Mouse (Mus musculus) ovary, postnatal 10 days (tissue): Measurements from ENCODE around the gene Prcd.
"Not testable (repeated sequence)": the region's sequence is repeated elsewhere in the genome, so short reads cannot be mapped to it uniquely, and the experiment has no call there.

Experiments
- DNase-seq: peaks from one replicate; pipeline ENCODE4 v3.0.0; 2022; ENCODE audit warnings: low spot score

Prcd gene

DNA sequence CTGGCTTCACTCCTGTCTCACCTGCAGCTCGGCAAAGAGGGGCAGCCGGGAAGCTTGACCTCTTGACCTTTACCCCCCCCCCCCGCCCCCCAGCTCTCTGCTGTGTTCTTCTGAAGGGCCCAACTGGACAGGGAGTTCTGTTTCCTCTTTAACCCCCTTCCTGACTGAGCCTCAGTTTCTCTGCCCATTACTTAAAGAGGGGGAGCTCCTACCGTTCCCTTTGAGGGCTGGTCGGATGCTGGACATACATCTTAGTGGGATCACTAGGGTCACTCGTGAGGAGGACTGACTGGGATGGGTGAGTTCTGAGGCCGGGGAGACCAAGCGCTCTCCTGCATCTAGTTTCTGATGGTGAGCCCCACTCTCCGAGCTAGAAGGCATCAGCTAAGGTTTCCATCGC is at the start of gene Prcd:
Prcd (plus strand) TSS at position 301 of the 400 bp plus-strand sequence.
- DNase-seq, result no peak

DNA sequence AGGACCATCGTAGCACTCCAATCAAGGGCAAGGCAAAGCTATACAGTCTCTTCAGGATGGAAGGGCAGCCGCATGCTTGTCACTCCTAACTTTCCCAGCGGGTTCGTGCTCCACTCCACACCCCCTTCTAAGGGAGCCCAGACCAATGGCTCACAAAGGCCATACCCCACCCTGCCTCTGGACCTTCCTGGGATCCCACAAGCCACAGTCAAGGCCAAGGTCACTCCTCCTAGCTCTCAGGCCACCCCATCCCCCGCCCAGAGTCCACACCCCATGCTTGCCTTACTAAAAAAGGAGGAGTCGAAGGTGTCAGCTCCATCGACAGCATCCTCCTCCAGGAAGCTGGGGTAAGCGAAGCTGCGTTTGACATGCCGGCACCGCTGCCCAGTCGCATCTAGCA is 49.2 kb upstream of the Prcd start:
- DNase-seq, result no peak

DNA sequence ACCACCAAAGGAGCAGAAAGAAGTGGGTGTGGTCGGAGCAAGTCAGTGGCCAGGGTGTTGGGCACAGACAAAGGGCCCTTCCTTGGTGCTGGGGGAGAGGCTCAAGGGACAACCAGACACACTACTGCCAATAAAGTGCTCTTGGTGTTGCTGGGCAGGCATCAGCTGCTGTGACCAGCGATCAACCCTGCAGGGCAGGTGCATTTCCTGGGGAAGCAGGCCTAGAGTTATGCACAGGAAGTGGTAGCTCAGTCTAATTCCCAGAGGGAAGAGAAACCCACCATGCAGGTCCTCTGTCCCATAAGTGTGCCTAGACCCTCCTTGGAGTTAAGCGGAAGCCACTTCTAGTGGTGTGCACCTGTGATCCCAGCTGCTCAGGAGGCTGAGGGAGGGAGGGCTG is 45.6 kb upstream of the Prcd start:
- DNase-seq, result no peak

DNA sequence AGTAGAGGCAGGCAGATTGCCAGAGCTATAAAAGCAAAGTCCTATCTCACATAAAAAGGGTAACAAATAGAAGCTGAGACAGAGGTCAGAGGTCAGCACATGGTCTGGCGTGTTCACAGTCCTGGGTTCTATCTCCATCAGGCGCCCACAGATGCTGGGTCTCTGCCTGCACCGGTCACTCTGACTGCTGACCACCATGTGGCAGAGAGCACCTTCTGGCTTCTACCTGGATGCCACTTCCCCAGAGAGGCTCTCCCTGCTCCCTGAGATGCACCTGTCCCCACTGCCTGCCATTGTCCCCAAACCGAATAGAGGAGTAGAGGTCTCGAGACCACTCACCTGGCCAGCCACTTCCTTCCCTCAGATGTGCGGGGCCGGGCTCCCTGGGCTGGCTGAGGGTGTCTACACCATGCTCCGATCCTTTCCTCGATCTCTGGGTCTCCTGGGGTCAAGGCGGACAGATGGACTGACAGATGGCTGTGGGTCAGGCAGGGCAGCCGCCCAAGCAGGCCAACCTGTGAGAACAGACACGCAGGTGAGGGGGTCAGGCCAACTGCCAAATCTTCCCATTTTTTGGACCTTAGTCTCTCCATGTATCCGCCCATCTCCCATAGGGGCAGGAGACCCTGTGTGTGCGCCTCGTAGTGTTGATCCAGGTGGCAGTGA is 43.2 kb upstream of the Prcd start:
- DNase-seq, result no peak

DNA sequence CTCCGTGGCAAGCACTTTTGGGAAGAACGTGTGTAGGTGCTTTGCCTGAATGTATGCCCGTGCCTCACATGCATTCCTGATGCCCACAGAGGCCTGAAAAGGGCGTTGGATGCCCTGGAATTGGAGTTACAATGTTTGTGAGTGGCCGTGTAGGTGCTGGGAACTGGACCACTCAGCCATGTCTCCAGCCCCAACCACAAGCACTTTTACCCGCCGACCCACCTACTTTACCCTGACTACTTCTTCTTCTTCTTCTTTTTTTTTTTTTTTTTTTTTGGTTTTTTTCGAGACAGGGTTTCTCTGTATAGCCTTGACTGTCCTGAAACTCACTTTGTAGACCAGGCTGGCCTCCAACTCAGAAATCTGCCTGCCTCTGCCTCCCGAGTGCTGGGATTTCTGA is 42.2 kb upstream of the Prcd start:
- not testable (repeated sequence) for DNase-seq

DNA sequence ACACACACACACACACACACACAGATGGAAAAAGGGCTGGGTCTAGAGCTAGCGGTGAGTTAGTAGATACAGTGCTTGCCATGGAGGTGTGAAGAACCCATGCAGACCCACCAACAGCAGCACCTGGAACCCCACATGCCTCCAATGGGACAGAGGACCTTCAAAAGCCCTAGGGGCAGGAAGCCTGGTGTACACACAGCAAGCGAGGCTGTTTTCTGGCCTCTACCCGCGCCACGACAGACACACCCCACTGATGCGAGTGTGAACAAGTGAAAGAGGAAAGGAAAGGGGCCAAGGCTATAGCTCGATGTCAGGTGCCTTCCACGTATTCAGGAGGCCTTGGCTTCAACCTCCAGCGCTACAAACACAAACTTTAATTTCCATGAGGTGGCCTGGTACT is 41.5 kb upstream of the Prcd start:
- no peak for DNase-seq

DNA sequence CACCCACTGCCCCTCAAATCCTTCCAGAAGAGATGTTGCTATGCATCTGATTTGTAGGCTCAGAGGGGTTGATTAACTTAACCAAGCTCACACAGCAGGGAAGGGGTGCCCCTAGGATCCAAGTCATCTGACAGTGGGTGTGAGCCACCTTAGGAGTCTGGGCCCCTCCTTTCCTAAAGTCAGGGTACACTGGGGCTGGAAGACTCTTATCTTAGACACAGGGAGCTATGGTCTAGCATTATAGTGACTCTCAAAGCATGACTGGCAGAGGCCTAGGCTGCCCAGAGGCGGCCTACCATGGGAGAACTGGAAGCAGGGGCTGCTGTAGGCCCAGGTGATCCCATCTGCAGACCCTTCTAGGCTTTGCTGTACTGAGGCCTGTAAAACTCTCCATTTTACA is 40.8 kb upstream of the Prcd start:
- DNase-seq, result no peak

DNA sequence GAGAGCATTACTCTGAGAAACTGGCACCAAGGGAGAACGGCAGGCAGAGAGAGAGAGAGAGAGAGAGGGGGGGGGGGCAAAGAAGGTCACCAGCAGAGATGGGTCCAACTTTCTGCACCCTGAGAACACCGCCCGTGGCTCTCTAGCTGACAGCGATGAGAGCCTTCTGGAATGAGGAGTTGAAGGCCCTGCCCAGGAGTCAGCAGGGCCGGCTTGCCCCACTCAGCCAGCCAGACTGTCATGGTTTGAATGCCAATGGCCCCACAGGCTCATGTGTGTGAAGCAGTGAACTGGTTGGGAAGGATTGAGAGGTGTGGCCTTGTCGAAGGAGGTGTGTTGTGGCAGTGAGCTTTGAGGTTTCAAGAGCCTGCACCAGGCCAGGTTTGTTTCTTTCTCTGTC is 40.1 kb upstream of the Prcd start:
- DNase-seq, result no peak

DNA sequence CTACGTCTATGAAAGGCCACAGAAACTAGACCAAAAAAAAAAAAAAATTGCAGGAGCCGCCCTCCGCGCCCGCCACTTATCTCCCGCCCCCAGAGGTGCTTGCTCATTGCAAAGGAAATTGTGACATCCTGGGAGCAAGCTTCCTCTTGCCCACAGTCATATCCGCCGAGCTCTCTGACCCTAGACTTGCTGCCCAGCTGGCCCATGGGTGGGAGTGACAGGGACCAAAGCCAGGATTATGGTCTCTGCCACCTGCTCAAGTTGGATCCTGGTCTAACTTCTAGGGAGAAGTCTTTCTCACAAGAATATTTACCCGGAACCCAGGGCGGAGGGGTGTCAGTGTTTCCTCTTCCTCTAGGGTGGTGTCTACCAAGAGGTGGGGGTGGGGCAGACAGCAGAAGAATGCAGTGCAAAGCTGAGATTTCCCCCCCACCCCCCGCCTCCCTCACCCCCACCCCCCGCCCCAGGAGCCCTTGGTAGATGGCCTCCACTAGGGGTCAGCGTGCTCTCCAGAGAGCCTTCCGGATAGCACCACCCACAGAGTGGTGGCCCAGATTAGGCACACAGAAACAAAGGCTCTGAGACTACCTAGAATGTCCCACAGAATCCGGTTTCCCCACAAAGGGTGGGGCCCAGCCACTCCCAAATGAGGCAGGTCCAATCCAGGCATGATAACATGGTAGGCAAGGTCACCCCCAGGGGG is 37.4 kb upstream of the Prcd start:
- DNase-seq, result no peak

DNA sequence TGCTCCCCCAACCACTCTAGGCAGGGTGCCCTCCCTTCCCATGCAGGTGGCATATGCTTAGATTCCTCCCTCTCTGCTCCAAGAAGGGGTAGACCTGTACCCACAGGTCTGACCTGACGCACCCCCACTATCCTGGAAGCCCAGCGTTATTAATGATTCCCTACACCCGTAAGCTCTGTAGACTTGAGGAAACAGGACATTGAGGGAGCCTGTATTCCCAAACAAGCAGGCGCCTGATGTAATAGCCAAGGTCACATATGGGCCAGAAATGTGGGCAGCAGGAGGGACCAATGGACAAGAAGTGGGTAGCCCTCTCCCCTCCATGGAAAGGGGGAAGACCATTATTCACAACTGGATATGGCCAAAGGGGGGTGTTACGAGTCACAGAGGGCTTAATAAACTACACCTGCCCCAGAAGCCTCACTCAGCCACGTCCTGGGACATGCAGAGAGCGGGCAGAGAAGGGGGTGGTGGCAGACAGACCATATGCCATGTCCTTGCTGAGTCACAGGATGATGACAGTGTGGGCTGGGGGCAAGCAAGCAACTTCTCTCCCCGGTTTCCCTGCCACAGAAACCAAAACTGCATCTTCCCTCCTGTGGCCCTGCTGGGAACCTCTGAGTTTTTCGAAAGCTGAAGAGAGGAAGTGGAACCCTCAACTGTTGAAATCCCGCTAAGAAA is 36.8 kb upstream of the Prcd start:
- DNase-seq, result no peak

DNA sequence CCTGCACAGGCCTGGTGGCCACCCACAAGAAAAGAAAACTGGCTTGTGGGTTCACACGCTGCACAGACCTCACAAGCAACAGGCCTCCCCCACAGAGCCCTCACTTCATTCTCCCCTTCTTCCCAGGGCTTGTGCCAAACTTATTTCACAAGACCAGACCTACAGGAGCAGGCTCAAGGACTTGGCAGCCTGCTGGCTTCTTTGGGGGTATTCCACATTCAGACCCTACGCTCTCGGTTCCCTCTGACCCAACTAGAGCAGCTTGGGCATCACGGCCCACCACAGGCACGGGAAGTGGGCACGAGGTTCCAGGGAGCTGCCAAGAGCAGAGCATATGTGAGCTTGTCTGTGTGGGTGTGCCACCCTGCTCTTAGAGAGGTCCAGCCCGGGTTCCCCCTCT is 35.7 kb upstream of the Prcd start:
- DNase-seq, result no peak

DNA sequence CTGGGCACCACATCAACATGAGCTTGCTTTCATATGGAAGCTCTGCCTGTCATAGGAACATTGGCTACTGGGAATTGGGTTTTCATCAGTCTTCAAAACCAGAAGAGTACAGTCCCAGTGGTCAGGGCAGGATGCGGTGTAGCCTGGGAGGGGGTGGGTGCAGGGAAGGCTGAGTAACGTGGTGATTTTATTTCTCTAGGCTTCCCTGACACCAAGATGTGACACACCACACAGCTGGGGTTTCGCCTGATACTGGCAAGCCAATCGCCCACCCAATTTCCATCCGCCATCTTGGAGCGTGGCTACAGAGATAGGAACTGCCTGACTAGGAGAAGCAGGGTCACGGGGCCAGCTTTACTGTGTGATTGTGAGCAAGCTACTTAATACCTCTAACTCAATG is 34.7 kb upstream of the Prcd start:
- DNase-seq, result no peak

DNA sequence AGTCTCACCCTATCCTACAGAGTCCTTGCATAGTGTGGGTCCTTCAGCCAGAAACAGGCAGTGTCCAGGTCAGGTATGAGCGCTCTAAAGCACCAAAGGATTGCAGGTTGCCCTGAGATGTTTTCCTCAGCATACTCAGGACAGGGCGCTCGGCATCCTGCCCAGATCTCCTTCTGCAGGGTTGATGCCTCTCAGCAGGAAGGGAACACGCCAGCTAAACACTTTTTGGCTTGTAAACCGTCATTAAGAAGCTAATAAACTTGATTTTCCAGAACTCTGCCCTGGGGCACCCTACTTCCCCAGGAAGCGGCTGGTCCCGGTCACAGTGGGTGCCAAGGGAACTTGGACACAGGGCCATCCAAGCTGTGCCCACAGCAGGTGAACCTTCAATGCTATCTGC is 34.2 kb upstream of the Prcd start:
- no peak for DNase-seq

DNA sequence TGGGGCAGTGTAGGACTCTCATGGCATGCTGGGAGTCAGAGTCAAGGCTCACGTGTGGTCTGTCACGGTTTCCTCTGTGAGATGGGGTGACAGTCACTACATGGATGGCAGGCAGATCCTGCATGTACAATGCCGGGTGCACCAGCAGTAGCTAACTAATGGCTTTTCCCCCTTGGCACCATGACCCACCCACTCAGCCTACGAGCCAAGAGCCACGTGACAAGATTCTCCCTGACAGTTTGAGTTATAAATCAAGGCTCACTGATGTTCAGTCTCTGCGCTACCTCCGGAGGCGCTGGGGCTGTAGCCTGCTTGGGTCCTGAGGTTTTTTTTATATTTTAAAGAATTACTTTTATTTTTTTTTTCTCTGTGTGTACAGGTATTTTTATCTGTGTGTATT is 33.8 kb upstream of the Prcd start:
- DNase-seq, result no peak

DNA sequence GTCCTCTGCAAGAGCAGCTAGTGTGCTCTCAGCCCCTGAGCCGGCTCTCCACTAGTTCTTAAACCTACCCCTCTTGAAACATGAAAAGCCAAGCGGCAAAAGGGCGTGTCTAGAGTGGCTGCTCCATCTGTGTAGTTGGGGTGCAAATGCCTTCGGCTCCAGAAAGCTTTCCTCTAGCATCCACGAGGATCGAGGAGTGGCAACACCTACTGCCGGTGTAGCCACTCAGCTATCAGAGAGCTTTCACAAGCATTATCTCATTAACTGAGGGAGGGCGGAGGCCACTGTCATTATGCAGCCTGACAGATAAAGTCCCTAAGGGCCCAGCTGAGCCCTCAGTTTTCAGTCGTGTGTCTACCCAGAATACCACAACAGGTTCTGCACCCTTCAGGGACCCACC is 33.3 kb upstream of the Prcd start:
- no peak for DNase-seq

DNA sequence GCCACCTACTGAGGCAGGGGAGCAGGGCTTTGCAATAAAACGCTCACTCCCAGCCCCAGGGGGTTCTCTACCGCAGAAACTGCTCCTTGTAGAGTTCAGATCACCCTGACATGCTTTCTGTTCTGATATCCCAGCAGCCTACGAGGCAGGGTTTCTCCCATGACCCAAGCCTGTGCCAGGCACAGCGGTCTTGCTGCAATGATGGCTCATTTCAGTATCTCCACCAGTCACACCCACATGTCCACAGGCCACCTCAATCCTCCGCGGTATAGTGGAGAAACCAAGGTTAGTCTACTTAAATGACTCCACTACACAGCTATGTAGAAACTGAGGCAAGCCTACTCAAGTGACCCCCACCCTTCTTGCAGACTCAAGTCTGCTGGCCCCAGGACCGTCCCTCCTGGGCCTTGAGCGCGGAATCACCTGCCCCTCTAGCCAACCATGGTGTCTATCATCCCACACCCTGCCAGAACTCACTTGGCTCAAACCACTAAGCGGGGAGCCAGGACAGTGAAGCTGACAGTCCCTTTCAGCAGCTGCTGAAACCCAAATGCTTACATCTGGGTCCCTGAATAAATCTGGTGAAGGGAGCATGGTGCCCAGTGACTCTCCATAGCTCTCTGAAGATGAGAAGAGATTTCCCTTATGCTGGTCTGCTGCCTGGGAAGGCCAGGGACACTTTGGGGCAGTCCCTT is 32.6 kb upstream of the Prcd start:
- no peak for DNase-seq

DNA sequence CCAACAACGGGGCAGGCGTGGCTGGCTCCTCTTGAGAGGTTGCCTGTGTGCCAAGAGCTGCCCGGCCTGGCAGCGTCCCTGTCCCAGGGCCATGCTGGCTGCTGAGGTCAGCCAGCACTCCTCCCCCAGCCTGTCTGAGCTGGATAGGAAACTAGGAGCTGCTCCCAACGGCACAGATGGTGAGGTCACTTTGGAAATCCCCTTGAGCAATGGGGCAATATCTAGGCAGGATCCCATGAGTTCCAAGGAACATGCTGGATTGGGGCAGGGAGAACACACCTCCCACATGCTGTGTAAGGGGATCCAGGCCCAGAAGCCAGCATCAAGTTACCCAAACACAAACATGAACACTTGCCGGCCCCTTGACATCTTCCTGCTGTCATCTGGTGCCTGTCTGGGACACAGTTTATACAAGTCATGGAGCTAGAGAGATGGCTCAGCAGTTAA is 32.1 kb upstream of the Prcd start:
- no peak for DNase-seq

DNA sequence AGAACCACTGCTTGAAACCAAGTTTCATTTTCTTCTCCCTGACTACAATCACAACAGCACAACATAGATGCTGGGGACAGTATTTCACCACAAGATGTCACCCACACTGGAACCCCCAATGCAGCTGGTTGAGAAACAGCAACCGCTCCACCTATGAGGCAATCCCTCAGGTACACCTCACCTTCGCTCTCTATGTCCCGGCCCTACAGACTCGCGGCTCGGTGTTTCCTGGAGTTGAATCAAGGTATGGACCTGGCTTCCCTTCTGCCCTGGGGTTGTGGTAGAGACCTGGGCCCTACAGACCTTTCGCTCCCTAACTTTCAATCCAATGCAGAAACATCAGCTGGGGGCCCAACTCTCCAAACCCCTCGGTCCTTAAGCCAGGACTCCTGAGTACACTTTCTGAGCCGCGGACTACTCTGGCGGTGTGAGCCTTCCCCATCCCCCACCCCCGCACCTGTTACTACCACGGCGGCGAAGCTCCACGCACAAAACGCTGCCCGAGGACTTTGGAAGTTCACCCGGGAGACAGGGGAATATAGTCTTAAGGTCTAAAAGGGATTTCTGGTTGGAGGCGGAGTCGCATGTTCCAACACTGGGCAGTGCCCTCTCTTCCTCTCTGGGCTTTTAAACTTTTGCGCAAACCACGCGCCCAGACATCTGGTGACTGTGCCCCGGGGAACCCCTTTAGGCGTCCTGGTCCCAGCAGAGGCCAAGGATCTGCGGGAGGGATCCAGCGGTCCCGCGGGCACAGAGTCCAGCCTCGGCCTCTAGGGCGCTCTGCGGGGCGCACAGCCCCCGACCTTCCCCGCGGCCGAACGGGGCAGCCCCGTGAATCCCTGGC is 29.8 kb upstream of the Prcd start:
- DNase-seq, result no peak

DNA sequence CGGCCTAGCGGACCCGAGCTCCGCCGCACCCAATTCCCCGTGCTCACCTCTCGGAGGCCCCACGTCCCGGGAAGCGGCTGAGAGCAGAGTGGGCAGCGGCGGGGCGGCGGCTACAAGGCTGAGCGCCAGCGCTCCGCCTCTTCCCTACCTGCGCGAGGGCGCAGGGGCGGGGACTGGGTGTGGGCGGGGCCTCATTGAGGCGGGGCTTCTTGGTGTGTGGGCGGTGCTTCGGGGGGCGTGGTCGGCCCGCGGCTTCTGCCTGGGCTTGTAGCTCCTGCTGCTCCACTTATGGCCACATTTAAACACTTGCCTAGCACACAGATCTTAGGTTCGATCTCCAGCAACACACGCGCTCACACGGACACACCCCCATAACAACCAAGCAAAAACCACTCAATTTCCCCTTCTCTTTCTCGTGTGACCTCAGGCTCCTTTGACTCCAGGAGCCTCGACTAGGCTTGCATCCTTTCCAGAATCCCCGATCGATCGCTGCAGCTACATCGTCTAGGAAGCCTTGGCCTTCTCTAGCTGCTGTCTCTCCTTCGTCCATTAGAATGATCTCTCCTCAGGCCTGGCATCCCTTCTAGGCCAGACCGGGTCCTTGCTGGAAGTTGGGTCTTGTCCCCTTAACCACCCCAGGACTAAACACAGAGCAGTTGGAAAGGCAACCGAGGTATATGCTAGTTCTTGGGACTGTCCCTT is 29.1 kb upstream of the Prcd start:
- DNase-seq, result no peak

DNA sequence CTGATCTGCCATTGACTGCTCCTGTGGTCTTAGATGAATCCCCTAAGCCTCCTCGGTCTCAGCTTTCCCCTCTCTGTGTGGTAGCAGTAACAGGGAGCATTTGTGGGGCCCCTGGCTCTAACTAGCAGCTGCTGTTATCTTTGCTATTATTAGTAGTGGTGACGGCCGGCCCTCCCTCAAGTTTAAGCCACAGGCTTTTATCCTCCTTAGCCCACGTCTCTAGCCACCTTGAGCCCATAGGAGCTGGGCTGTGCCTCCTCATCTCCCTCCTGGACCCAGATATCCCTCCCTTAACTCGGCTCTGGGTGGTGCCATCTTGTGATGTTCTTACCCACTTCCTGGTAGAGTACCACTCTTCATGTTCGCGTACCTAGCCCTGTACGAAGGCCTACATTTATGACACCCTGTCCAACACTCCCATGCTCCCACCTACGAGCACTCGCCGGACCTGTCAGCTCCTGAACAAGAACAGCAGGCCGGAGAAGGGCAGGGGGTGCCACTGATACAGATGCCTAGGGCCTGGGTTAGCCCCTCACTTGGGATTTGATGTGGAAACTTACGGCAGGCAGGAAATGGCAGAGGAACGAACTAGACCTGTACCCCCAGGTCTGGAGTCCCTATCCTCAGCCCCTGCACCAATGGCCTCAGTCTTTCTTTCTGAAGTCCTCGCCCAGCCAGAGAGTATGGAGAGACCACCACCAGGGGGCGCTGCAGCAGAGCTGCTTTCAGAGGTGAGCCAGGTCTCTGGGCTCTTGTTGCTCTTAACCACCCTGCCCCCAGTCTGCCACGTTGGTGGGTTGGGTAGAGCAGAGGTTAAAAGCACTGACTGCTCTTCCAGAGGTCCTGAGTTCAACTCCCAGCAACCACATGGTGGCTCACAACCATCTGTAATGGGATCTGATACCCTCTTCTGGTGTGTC is 28.0 kb upstream of the Prcd start:
- DNase-seq, result no peak
